ENCODE assay signal across 16 mouse cellular contexts in genomic region chr4:107245368-107245767, GRCm38 (mm10). TPM values are rescaled to one million over a fixed set of nuclear protein-coding genes. Genes with fewer than 3 reads are reported as not detected.
DNase-seq lines count a peak whose midpoint lies in the region; ATAC-seq and TF ChIP-seq lines count a peak whose summit lies in the region.
"Had no signal": no experiment of that assay in that cellular context is flagged by ENCODE, and none has a peak within 500 bp of the region (broad histone marks: within the 10 kb centered on the region; RNA-seq: fewer than 3 reads in every experiment).

No protein-coding gene starts in this region.

- intact Hi-C loops in left cerebral cortex, postnatal 36 days (cut with DNase I), result loop anchor here (5.0 kb wide), 1 partner anchor 68 kb away; the partner anchor contains the start of genes Tceanc2 and Tmem59

- H3K4me1 ChIP-seq in kidney, adult 2 months (ENCODE audit: control insufficient read depth, insufficient read depth, low read length), result peaks cover 10% of the 10 kb centered on the region; the same call in 1 of the 2 replicates
- H3K4me1 ChIP-seq in lung, postnatal 0 days (ENCODE audit: insufficient read depth, low read depth, low read length), result peaks cover 13% of the 10 kb centered on the region; the same call in 1 of the 2 replicates
- peaks cover 12% of the 10 kb centered on the region; the same call in 1 of the 2 replicates for H3K4me1 ChIP-seq in intestine, embryonic 15.5 days (replicated peaks)

- H3K36me3 ChIP-seq in kidney, adult 2 months (ENCODE audit: control insufficient read depth, insufficient read depth, low read length), result no peaks in the 10 kb centered on the region; the same call in 1 of the 2 replicates
- H3K36me3 ChIP-seq in lung, postnatal 0 days (ENCODE audit: insufficient read depth, low read length), result no peaks in the 10 kb centered on the region
- peaks cover 5% of the 10 kb centered on the region; the same call in 1 of the 2 replicates for H3K36me3 ChIP-seq in intestine, embryonic 15.5 days

- H3K27me3 ChIP-seq in kidney, adult 2 months (replicated peaks; ENCODE audit: control insufficient read depth, insufficient read depth, low read length), result no peaks in the 10 kb centered on the region
- no peaks in the 10 kb centered on the region for H3K27me3 ChIP-seq in lung, postnatal 0 days (replicated peaks; ENCODE audit: insufficient read depth, low read length)
- H3K27me3 ChIP-seq in intestine, embryonic 15.5 days (replicated peaks), result no peaks in the 10 kb centered on the region
- H3K27me3 ChIP-seq: hindbrain, embryonic 12.5 days; liver, embryonic 13.5 days had no signal

- TF ChIP-seq EP300 in lung, postnatal 0 days (IDR thresholded peaks at IDR 0.05), result no peak

- H3K9me3 ChIP-seq in lung, postnatal 0 days (ENCODE audit: low read length), result no peaks in the 10 kb centered on the region
- H3K9me3 ChIP-seq in intestine, embryonic 15.5 days, result no peaks in the 10 kb centered on the region
- H3K9me3 ChIP-seq: hindbrain, embryonic 12.5 days; liver, embryonic 13.5 days; midbrain, embryonic 10.5 days had no signal

- ATAC-seq in lung, postnatal 0 days, result no peak
- ATAC-seq in intestine, embryonic 15.5 days, result no peak
- ATAC-seq: forebrain, embryonic 16.5 days had no signal

- 14% methylated on average over 2 of the region's 2 CpGs for WGBS in kidney, adult 2 months
- 23% methylated on average over 2 of the region's 2 CpGs for WGBS in lung, postnatal 0 days
- 51% methylated on average over 2 of the region's 2 CpGs for WGBS in intestine, embryonic 15.5 days

- DNase-seq in kidney, adult 2 months, result peak; percentile 58
- DNase-seq in kidney, postnatal 25 days, result no peak
- peak; percentile 63 for DNase-seq in lung, postnatal 0 days (ENCODE audit: low spot score)
- no peak for DNase-seq in lung, postnatal 10 days
- no peak for DNase-seq in cerebellum, postnatal 4 days (ENCODE audit: low spot score in 2 of 2)
- DNase-seq in left cerebral cortex, postnatal 36 days (ENCODE audit: low spot score in 2 of 2), result no peak
- DNase-seq: adrenal gland, postnatal 25 days; cerebellum, postnatal 36 days; liver, embryonic 13.5 days; right cerebral cortex, postnatal 25 days had no signal

- H3K27ac ChIP-seq in kidney, adult 2 months (ENCODE audit: insufficient read depth, low read depth, low read length), result no peak overlapping the region; the same call in 1 of the 2 replicates
- H3K27ac ChIP-seq in lung, postnatal 0 days (ENCODE audit: low read length), result peak overlapping the region; percentile 32; the same call in 1 of the 2 replicates
- H3K27ac ChIP-seq in intestine, embryonic 15.5 days, result peak overlapping the region; percentile 40; the same call in 1 of the 2 replicates
- H3K27ac ChIP-seq: hindbrain, embryonic 12.5 days; liver, embryonic 13.5 days; midbrain, embryonic 10.5 days had no signal

- no peak for TF ChIP-seq POLR2A in kidney, adult 2 months (IDR thresholded peaks at IDR 0.05; ENCODE audit: low read depth, low read length)

- TF ChIP-seq CTCF in kidney, adult 2 months (conservative IDR thresholded peaks at IDR 0.05; ENCODE audit: insufficient read depth, insufficient read length, low read depth, low read length), result no peak
- TF ChIP-seq CTCF in lung, postnatal 0 days (IDR thresholded peaks at IDR 0.05), result no peak

- H3K9ac ChIP-seq in lung, postnatal 0 days (replicated peaks; ENCODE audit: low read depth), result no peak overlapping the region
- H3K9ac ChIP-seq in intestine, embryonic 15.5 days, result no peak overlapping the region
- H3K9ac ChIP-seq: hindbrain, embryonic 12.5 days; liver, embryonic 13.5 days had no signal

- no peak overlapping the region for H3K4me2 ChIP-seq in lung, postnatal 0 days (replicated peaks; ENCODE audit: low read depth, low read length)
- no peak overlapping the region for H3K4me2 ChIP-seq in intestine, embryonic 15.5 days (replicated peaks)
- H3K4me2 ChIP-seq: hindbrain, embryonic 12.5 days; liver, embryonic 13.5 days had no signal

- H3K4me3 ChIP-seq in kidney, adult 2 months (ENCODE audit: insufficient read depth, low read depth, low read length), result no peak overlapping the region
- no peak overlapping the region for H3K4me3 ChIP-seq in lung, postnatal 0 days (ENCODE audit: low read depth, low read length)
- no peak overlapping the region for H3K4me3 ChIP-seq in intestine, embryonic 15.5 days (replicated peaks)
- H3K4me3 ChIP-seq: hindbrain, embryonic 12.5 days; liver, embryonic 13.5 days; midbrain, embryonic 10.5 days; myocyte had no signal

RNA-seq across cellular contexts. Expression of gene Lrrc42, which starts 8.0 kb away (rescaled TPM):
- 10.5 and 11.7 TPM in 2 replicates for polyA plus RNA-seq in kidney, adult 2 months (2012; rRNA removed)
- 37.8 and 41.3 TPM in 2 replicates for polyA plus RNA-seq in lung, postnatal 0 days (2015; fragmentation: Nextera tagmentation; extraction: Ambion mirVana)
- 53.5 TPM in 2 replicates for polyA plus RNA-seq in intestine, embryonic 15.5 days (2015; fragmentation: Nextera tagmentation; extraction: Ambion mirVana)
- total RNA-seq in left cerebral cortex, postnatal 36 days (2021), result 10 to 100 TPM; 28.0 to 35.0 TPM

RNA-seq across cellular contexts. Expression of gene Hspb11, which starts 8.0 kb away (rescaled TPM):
- 4.2 and 7.1 TPM in 2 replicates for polyA plus RNA-seq in kidney, adult 2 months (2012; rRNA removed)
- polyA plus RNA-seq in lung, postnatal 0 days (2015; fragmentation: Nextera tagmentation; extraction: Ambion mirVana), result 44.6 and 51.3 TPM in 2 replicates
- 29.4 and 31.9 TPM in 2 replicates for polyA plus RNA-seq in intestine, embryonic 15.5 days (2015; fragmentation: Nextera tagmentation; extraction: Ambion mirVana)
- total RNA-seq in left cerebral cortex, postnatal 36 days (2021), result 10 to 100 TPM; 15.6 to 16.5 TPM

RNA-seq across cellular contexts. Expression of gene Ldlrad1, which starts 36.4 kb away (rescaled TPM):
- not detected in 2 replicates for polyA plus RNA-seq in kidney, adult 2 months (2012; rRNA removed)
- polyA plus RNA-seq in lung, postnatal 0 days (2015; fragmentation: Nextera tagmentation; extraction: Ambion mirVana), result 3.5 and 3.8 TPM in 2 replicates
- not detected in 2 replicates for polyA plus RNA-seq in intestine, embryonic 15.5 days (2015; fragmentation: Nextera tagmentation; extraction: Ambion mirVana)
- total RNA-seq in left cerebral cortex, postnatal 36 days (2021), result not detected
- total RNA-seq: gastrocnemius, adult 8-10 months had no signal
- polyA plus RNA-seq: forebrain, embryonic 16.5 days; hindbrain, embryonic 12.5 days; liver, embryonic 13.5 days; midbrain, embryonic 10.5 days; myocyte had no signal

Comparison
In these comparisons a context has a peak if more than half of its experiments do, and no peak if none do; other contexts are left out.
1. DNase-seq: peak in kidney, adult 2 months (single experiment) and lung, postnatal 0 days (single experiment); none in kidney, postnatal 25 days (0 of 2), lung, postnatal 10 days (single experiment), cerebellum, postnatal 4 days (0 of 2) and left cerebral cortex, postnatal 36 days (0 of 2).